Mouse (Mus musculus) olfactory bulb, adult 2 months (tissue): ENCODE measurements around the gene Comt.

ENCODE experiments used
- CTCF ChIP-seq: fragments of 200-500 bp; IDR thresholded peaks from 2 replicates; pipeline ENCODE4 v1.5.1; 2012; ENCODE audit warnings: low read depth, mild to moderate bottlenecking, low read length, moderate library complexity; ENCODE audit not compliant: insufficient read depth
- POLR2A ChIP-seq: fragments of 200-500 bp; IDR thresholded peaks from 2 replicates; pipeline ENCODE4 v1.6.1; 2012; ENCODE audit warnings: mild to moderate bottlenecking, low read depth, low read length, moderate library complexity; ENCODE audit not compliant: insufficient read depth

DNA sequence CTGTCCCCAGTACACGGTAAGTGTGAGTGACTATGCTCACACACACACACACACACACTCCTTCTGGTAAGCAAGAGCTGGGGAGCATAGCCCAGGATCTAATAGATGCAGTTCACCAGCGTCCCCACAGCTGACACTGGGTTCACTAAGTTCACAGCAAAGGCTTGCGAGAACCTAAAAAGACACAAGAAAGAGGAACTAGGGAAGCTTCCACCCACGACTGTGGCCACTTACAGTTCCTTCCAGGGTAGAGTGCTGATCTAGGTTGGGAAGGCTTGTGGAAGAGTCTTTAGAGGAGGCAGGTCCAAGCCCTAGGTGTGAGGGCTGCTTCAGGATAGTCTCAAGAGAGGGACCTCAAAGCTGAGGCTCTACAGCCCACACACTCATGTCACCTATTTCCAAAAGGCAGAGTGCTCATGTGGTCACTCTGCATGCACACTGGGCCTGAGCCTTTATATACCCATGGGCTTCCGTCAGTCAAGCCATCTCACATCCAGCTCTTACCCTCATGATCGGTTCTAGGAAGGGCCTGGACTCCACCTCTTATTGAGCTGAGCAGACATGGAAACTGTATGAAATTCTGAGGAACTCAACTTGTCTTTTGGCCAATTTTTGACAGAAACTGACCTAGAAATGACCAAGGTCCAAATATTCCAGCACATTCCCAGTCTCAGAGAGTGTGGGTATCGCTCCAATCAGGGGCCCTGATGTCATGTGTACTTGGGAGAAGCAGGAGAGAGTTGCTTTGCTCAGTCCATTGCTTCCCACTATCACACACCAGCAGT lies 13.4 kb downstream of the Comt start:
- TF ChIP-seq POLR2A (no peak), CTCF (no peak)
